Mouse (Mus musculus) thymus, adult 2 months (tissue): ENCODE data around the gene Taar7a.

Source experiments
- CTCF ChIP-seq: fragments of 200-500 bp; IDR thresholded peaks from 2 replicates; pipeline ENCODE4 v1.5.1; 2012; ENCODE audit warnings: mild to moderate bottlenecking, control low read depth, low read length, moderate library complexity, borderline replicate concordance; ENCODE audit not compliant: control insufficient read depth, poor library complexity, insufficient read depth; ENCODE audit errors: extremely low read depth
- POLR2A ChIP-seq: fragments of 200-500 bp; IDR thresholded peaks from 2 replicates; pipeline ENCODE4 v1.6.1; 2012; ENCODE audit warnings: mild to moderate bottlenecking, low read length, control low read depth, moderate library complexity; ENCODE audit not compliant: control insufficient read depth, poor library complexity, insufficient read depth; ENCODE audit errors: extremely low read depth

- TF ChIP-seq CTCF = peak; percentile 58; the same call in 1 of the 2 replicates
- TF ChIP-seq POLR2A = no peak
Observed at GRCm38 (mm10) chr10:23978901-23979705, 14.2 kb downstream of the Taar7a start.
